Mouse (Mus musculus): ENCODE data around the gene Rnf181.
A peak's percentile ranks its signal among the peaks of the same experiment; 100 is the strongest.

The Rnf181 gene

GRCm38 (mm10) chr6:72385258-72385657 is 18.5 kb upstream of the Rnf181 start:
- DNase-seq (ENCODE audit: low read depth, low spot score): no peak

DNA sequence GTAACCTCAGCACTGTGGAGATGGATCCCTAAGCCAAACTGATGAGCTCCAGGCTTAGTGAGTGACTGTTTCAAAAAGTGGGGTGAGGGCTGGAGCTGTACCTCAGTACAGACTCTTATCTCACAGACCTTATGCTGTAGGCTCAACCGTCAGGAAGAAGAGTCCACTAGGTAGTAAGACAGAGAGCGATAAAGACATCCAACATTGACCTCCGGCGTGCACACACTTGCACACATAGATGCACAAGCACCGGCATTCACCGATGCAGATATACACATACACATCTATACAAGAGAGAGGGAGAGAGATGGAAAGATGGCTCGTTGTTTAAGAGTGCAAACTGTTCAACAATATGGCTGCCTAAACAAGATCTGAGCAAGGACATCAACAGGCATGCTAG is 17.2 kb upstream of the Rnf181 start:
- no peak for DNase-seq (ENCODE audit: low read depth, low spot score)

DNA sequence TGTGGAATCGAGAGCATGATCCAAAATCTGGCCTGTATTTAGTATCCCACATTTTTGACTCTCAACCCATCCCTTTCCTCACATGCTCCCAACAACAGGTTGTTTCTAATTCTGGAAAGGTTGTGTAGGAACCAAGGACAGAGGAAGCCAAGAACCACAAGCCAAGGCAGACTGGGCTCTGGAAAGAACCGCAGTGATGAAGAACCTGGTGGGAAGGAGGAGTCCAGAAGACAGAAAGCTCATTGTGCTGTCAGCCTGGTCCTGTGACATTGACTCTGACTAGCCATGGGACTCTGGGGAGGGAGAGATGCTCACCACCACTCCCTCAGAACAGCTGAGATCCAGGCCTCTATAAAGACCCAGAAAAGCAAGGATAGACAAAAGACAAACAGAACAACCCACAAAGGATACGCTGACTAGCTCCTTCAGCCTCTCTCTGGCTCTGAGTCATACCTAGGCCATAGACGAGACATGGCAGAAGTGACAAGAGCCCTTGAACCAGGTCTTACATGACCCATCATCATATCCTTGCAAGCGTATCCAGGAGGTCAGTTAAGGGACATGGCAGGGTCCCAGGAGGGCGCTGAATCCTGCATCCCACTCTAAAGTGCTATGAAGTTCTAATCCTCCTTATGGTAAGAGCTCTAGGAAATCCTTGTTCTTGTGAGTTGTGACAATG is 16.5 kb upstream of the Rnf181 start:
- no peak for DNase-seq (ENCODE audit: low read depth, low spot score)

DNA sequence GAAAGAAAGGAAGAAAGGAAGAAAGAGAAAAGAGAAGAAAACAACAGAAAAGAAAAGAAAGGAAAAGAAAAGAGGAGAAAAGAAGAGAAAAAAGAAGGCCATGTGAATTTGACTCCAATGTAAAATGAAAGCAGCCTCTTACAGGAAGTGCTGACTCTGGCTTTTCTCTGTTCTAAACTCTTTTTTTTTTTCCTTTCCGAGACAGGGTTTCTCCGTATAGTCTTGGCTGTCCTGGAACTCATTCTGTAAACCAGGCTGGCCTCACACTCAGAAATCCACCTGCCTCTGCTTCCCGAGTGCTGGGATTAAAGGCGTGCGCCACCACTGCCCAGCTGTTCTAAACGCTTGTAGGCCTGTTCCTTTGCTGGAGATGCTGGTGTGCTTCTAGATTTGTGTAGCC is 15.7 kb upstream of the Rnf181 start:
- DNase-seq (ENCODE audit: low read depth, low spot score): no peak

GRCm38 (mm10) chr6:72380131-72380770 is 13.5 kb upstream of the Rnf181 start, which contains the start of gene Vamp5:
Vamp5 (minus strand) TSS chr6:72380468.
- DNase-seq (ENCODE audit: low read depth, low spot score): no peak

DNA sequence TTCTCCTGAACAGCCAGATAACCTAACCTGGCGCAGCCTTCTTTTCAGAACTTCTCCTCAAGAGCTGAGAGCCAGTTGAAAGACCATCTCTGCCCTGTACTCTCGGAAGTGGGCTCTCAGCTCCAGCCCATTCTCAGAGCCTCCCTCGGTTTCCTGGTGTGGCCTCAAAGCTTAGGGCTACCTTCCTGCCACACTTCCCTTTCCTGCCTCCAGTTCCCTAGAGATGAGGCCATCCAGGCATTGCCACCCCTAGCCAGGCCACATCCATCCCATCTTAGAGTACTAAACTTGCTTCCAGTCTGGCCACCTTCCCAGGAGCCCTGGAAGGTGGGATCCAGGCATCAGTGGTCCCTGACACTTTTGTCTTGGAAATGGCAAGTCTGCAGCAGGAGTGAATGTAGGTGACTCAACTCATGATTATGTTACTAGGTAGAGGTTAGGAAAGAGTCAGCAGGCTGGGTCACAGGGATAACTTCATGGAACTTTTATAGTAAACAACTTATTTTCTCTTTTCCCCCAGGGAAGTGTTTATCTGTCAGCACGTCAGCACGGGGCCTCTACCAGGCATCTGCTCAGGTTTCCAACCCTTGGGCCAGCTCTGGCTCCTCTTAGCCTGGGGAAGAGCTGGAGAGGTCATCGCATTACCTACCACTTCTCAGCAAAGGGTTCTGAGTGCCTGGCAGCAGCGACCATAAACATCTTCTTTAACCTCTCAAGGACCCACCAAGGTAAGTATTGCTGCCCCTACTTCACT is 12.8 kb upstream of the Rnf181 start:
- no peak for DNase-seq (ENCODE audit: low read depth, low spot score)

DNA sequence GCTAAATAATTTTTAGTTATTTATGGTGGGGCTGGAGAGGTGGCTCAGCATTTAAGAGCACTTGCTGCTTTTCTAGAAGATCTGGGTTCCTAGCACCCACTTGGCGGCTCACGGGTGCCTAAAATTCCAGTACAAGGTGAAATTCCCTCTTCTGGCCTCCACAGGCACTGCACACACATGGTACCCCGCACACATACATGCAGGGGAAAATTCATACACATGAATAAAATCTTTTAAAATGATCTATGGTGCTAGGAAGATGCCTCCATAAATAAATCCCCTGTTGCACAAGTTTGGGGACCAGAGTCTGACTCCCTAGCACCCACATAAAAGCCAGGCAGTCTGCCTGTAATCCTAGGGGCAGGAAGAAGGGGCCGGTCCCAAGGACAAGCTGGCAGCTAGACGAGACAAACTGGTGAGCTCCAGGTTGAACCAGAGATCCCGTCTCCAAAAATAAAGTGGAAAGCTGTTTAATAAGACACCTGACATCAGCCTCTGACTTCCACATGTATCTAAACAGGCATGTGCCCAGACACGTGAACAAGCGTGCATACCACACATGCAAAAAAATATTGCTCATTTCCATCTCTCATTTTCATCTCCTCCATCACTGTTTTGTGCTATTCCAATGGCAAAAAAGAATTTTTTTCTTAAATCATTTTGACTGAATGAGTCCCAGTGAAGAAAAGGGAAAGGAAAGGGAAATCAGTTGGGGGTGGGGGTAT is 11.9 kb upstream of the Rnf181 start:
- no peak for DNase-seq (ENCODE audit: low read depth, low spot score)

DNA sequence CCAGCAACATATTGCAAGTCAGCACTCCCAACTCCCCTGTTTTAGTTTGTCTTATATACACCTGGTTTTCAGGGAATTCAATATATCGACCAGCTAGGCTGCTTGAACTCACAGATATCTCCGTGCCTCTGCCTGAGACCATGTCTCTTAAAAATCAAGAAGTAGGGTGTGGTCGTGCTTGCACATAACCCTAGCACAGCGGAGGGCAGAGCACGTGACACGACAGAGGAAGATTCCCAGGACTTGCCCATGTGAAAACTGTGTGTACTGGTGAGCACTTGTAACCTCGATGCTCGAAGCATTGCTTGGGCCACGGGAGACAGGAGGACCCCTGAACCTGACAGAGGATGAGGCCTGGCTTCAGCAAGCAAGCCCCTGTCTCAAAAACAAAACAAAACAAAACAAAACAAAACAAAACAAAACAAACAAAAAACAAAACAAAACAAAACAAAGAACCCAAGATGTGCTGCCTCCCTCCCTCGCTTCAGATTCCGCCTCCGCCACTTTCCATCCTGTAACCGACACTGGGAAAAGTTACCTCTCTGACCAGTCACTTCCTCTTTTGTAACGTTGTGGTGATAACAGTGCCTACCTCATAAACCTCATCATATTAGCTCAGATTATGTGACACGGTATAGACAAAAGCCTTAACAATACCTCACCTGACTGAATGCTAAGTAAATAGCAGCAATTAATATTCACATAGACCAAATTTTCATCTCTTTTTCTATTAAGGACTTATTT is 8.2 kb upstream of the Rnf181 start:
- DNase-seq (ENCODE audit: low read depth, low spot score): no peak

DNA sequence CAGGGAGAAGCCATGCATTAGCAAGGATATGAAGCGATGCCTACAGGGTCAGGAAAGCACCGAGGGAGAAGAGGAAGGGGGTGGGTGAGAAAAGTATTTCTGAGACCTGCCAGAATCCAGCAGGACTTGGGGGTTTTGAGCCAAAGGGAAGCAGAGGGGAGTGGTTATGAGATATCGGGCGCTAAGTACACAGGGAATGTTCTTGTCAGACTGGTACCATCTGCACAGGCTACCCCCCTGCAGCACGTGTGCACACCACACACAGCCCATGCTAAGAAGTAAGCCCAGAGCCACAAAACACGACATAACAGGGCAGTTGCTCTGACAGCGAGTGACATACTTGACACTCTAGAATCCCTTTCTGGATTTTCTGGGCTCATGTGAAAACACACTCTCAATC is 7.5 kb upstream of the Rnf181 start:
- no peak for DNase-seq (ENCODE audit: low read depth, low spot score)

GRCm38 (mm10) chr6:72373184-72373583 is 6.4 kb upstream of the Rnf181 start:
- DNase-seq (ENCODE audit: low read depth, low spot score): no peak

DNA sequence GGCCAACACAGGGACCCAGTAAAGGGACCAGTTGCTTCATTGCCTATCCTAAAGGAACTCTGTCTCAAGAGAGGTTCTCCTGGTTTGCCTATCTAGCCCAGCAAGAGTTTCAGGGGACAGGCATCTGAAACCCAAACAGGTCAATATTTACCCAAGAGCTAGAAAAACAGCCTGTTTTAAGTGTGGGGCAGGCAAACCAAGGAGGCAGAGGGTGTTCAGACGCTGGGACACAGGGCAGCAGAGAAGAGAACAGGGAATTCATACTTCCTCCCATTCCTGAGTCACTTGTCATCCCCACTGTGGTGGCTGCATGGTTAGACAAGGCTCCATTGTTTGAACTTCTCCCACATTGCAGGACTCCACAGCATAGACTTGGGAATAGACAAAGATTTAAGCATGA is 4.8 kb upstream of the Rnf181 start:
- DNase-seq (ENCODE audit: low read depth, low spot score): no peak

- no peak for DNase-seq (ENCODE audit: low read depth, low spot score)
These were observed 4.4 kb upstream of the Rnf181 start for GRCm38 (mm10) chr6:72371147-72371546.

DNA sequence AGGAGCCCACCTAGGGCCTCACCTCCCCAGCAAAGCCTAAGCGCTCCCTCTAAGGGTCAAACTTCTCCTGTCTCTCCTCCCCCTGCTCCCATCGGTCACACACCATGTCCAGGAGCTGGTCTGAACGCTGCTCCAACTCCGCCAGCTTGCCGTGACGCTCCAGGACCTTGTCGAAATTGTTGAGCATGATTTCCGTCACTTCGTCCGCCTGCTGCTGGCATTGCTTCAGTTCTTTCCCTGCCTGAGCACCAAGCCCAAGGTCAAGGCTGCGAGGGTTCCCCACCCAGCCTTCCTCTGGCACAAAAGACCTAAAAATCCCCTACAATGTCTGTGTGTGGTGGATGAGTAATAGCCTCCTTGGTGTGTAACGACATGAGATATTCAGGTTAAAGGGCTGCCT is 3.3 kb upstream of the Rnf181 start:
- no peak for DNase-seq (ENCODE audit: low read depth, low spot score)

- DNase-seq (ENCODE audit: low read depth, low spot score): no peak
These were observed 2.8 kb upstream of the Rnf181 start for GRCm38 (mm10) chr6:72369557-72369956.

DNA sequence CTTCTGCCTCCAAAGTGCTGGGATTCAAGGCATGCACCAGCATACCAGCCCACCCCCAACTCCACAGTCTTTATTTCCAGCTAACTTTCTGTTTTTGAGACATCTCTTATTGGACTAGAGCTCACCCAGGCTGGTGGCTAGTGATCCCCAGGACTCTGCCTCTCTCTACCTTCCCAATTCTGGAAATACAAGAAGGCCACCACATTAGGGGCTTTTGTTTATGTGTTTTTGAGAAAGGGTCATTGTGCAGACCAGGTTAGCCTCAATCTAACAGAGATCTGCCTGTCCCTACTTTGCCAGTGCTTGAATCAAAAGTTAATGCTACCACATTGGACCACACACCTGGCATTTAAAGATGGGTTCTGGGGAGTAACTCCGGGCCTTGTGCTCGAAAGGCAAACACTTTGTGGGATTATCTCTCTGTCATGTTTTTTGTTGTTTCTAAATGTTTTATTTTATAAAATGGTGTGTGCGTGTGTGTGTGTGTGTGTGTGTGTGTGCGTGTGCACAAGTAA is 761 bp upstream of the Rnf181 start:
- no peak for DNase-seq (ENCODE audit: low read depth, low spot score)

- DNase-seq (ENCODE audit: low read depth, low spot score): no peak
These were observed 452 bp downstream of the Rnf181 start for GRCm38 (mm10) chr6:72366304-72366703.

GRCm38 (mm10) chr6:72364985-72365384 is 1.8 kb downstream of the Rnf181 start:
- DNase-seq (ENCODE audit: low read depth, low spot score): no peak

DNA sequence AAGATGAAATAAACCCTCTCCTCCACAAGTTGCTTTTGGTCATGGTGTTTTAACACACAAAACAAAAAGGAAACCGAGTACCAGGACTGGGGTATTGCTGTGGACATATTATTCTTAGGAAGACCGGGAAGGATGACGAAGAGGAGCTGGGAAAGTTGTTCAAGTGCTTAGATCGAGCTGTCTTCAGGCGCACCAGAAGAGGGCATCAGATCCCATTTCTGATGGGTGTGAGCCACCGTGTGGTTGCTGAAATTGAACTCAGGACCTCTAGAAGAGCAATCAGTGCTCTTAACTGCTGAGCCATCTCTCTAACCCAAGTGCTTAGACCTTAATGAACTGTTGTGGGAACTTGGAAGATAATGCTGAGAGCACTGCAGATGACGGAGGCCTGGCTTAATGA is 2.7 kb downstream of the Rnf181 start:
- no peak for DNase-seq (ENCODE audit: low read depth, low spot score)

DNA sequence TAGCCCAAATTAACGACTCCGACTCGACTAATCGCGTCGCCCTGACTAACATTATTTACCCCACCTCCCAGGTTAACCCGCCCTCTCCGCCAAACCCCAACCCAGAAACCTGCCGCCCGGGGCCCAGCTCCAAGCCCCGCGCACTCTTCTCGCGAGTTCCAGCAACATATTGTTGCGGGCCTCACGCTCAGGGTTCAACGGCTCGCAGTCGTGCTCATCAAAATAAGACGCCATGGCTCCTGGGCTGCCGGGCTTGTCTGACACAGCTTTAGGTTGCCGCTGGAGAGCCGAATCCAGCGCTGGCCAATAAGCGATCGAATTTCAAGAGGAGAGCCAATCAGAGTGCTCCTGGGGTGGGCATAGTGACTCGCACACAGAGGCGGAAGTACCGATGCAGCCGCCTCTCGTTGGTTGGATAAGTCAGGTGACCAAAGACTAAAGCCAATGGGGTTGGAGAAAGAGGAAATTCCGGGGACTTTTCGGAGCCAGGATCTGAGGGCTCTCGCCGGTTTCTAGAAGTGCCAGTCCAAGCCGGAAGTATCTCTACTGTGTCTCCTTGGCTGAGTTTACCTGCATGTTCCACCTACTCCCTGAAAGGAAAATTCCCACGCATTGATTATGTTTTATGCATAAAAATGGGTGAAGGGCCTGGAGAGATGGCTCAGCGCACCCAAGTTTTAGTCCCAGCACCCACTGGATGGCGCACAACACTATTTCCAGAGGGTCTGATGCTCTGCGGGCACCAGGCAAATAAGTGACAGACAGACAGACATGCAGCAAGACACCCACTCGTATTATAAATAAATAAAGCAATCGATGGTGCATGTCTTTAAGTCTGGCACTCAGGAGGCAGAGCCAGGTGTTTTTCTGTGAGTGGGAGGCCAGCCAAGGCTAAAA is 4.4 kb downstream of the Rnf181 start:
- peak; percentile 91 for DNase-seq (ENCODE audit: low read depth, low spot score)

DNA sequence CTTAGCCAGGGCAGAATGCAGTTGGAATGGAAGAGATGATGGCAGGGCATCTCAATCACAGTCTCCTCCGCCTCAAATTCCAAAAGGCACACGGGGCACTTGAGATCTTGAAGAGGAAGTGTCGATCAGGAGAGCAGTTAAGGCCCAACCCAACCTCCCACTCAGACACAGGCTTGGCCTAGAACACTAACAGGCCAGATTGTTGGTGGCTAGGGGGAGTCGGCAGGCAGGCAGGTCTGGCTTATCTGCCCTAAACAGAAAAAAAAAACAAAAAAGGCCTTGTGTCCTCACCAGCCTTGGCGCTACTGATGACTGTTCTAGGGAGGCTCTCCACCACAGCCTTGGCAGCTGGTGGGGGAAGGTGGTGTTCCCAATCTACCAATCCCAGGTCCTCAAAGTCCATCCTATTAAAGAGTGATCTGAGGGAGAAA is 5.6 kb downstream of the Rnf181 start:
- DNase-seq (ENCODE audit: low read depth, low spot score): no peak

Measured in embryo, embryonic 11.5 days (tissue).